Mouse (Mus musculus) heart, adult 2 months (tissue): ENCODE measurements around the gene Elovl7. TPM values are rescaled to one million over a fixed set of nuclear protein-coding genes. Genes with fewer than 3 reads are reported as not detected.

Experiments
- DNase-seq, 2 experiments: peaks; one replicate each; pipeline ENCODE4 v3.0.0; 2021
- H3K27ac ChIP-seq: fragments of 200-600 bp; 2 replicates; pipeline ENCODE4 v1.8.1; 2022
- H3K27me3 ChIP-seq: fragments of 200-500 bp; 2 replicates; pipeline ENCODE4 v1.6.1; 2012; ENCODE audit warnings: mild to moderate bottlenecking, low read length, inconsistent platforms, mixed read lengths; ENCODE audit not compliant: control insufficient read depth, insufficient read depth
- H3K36me3 ChIP-seq: fragments of 200-500 bp; 2 replicates; pipeline ENCODE4 v1.6.1; 2012; ENCODE audit warnings: low read length, inconsistent platforms; ENCODE audit not compliant: control insufficient read depth, insufficient read depth
- H3K4me1 ChIP-seq: fragments of 200-500 bp; 2 replicates; pipeline ENCODE4 v1.6.1; 2011; ENCODE audit warnings: low read length; ENCODE audit not compliant: control insufficient read depth, insufficient read depth
- H3K4me3 ChIP-seq: fragments of 200-600 bp; 2 replicates; pipeline ENCODE4 v1.8.1; 2022
- H3K79me2 ChIP-seq: fragments of 200-500 bp; replicated peaks from 2 replicates; pipeline ENCODE4 v1.6.1; 2012; ENCODE audit warnings: mild to moderate bottlenecking, inconsistent platforms, low read length, moderate library complexity, mixed read lengths; ENCODE audit not compliant: control insufficient read depth, insufficient read depth
- H3K9ac ChIP-seq: fragments of 200-500 bp; 2 replicates; pipeline ENCODE4 v1.6.1; 2012; ENCODE audit warnings: low read depth, mild to moderate bottlenecking, control low read depth, inconsistent platforms, low read length, mixed read lengths
- CTCF ChIP-seq: fragments of 200-600 bp; IDR thresholded peaks from 2 replicates; pipeline ENCODE4 v1.8.1; 2022; ENCODE audit warnings: antibody characterized with exemption, mild to moderate bottlenecking, moderate library complexity
- EP300 ChIP-seq: fragments of 200-500 bp; IDR thresholded peaks from 2 replicates; pipeline ENCODE4 v1.6.1; 2011; ENCODE audit warnings: low read depth, low read length, control low read depth; ENCODE audit not compliant: insufficient read depth
- POLR2A ChIP-seq: fragments of 200-500 bp; IDR thresholded peaks from 2 replicates; pipeline ENCODE4 v1.6.1; 2011; ENCODE audit warnings: mild to moderate bottlenecking, low read depth, low read length, control low read depth; ENCODE audit not compliant: insufficient read depth
- WGBS: fragments of 180-500 bp; shearing (Covaris S2); methylation state at CpG from one replicate; pipeline ENCODE4 v1.1.7; 2018; 5-methylcytosine and 5-hydroxymethylcytosine counted together
- intact Hi-C: fragments of 180-260 bp; cut with DNase I; formaldehyde crosslinking; loops from one replicate; pipeline ENCODE4 v1.15.1; 2025
- polyA plus RNA-seq: library from polyadenylated mRNA; depleted of rRNA; stranded (reverse); fragments of >200 nt; gene quantifications from 2 replicates; pipeline ENCODE4 v1.2.3, GENCODE M21; 2012
- total RNA-seq, 2 experiments: library from RNA; stranded (reverse); gene quantifications; 2 replicates each; pipeline ENCODE4 v1.2.3; 2021

The Elovl7 gene
- total and polyA plus RNA-seq, 3 experiments: 0.18 to 0.29 (median 0.20) TPM

DNA sequence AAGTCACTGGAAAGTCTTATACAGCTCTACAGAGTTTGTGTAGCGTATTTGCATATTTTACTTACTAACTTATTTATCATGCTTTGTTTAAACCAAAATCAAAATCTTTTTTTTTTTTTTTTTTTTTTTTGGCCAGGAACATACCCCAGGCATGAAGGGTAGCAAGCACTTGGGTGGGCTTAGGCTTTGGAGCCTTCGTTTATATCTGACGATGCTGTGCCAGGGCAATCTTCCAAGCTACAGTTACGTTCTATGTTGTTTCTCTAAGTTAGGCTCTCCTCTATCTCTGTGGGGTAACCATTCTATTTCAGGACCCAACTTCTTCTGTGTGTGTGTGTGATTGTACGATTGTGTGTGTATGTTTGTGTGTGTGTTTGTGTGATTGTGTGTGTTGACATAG, 36.9 kb downstream of the Elovl7 start:
- Histone ChIP-seq H3K27me3 (no peaks in the 10 kb centered on the region), H3K79me2 (no peaks in the 10 kb centered on the region), H3K27ac (no peak overlapping the region), H3K4me1 (no peaks in the 10 kb centered on the region), H3K36me3 (no peaks in the 10 kb centered on the region), H3K9ac (no peak overlapping the region), H3K4me3 (no peak overlapping the region)
- no peak for DNase-seq
- intact Hi-C loops: no loop called here
- no peak for TF ChIP-seq POLR2A
- no peak for TF ChIP-seq CTCF
- no peak for TF ChIP-seq EP300
- 65% methylated on average over 5 of the region's 5 CpGs for WGBS

DNA sequence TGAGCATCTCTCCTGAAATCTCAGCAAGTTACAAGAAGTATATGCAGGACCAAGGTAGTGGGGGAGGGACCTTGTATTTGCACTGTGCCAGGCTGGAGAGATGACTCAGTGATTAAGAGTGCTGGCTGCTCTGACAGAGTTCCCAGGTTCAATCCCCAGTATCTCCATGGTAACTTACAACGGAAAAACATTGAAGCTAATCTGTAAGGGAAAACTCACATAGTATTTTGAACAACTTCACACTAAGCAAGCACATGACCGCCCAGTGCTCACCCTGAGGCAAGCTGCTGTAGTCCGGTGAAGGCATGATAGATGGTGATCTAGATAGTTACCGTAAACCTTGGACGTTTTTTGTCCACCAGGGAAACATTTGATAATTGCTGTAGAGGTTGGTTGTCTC, 39.8 kb downstream of the Elovl7 start:
- no peak for DNase-seq
- WGBS: 73% methylated on average over 5 of the region's 5 CpGs
- Histone ChIP-seq H3K4me3 (no peak overlapping the region), H3K27me3 (no peaks in the 10 kb centered on the region), H3K4me1 (no peaks in the 10 kb centered on the region), H3K27ac (no peak overlapping the region), H3K36me3 (no peaks in the 10 kb centered on the region), H3K9ac (no peak overlapping the region), H3K79me2 (no peaks in the 10 kb centered on the region)
- intact Hi-C loops: no loop called here
- TF ChIP-seq EP300 (no peak), CTCF (no peak), POLR2A (no peak)

DNA sequence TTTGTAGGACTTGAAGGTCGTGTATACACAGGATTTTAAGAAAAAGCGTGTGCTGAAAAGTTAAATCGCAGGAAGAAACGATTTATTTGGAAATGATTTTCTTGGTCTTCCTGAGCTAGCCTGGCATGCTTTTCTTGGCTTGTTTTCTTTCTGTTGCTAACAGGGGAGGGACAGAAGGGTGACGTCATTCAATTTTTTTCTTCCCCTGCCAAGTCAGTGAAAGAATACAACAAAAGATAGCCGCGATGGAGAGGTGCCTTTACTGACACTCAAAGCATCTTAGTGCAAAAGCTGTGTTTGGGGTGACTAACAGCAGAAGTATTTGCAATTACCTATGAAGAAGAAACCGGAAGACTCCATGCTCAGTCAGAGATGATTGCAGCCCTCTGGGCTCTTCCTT, 48.8 kb downstream of the Elovl7 start:
- Histone ChIP-seq H3K27ac (no peak overlapping the region), H3K4me3 (no peak overlapping the region), H3K9ac (no peak overlapping the region), H3K4me1 (no peaks in the 10 kb centered on the region), H3K36me3 (no peaks in the 10 kb centered on the region), H3K27me3 (no peaks in the 10 kb centered on the region), H3K79me2 (no peaks in the 10 kb centered on the region)
- TF ChIP-seq CTCF (no peak), EP300 (no peak), POLR2A (no peak)
- intact Hi-C loops: no loop called here
- 28% methylated on average over 8 of the region's 8 CpGs for WGBS
- DNase-seq: no peak

DNA sequence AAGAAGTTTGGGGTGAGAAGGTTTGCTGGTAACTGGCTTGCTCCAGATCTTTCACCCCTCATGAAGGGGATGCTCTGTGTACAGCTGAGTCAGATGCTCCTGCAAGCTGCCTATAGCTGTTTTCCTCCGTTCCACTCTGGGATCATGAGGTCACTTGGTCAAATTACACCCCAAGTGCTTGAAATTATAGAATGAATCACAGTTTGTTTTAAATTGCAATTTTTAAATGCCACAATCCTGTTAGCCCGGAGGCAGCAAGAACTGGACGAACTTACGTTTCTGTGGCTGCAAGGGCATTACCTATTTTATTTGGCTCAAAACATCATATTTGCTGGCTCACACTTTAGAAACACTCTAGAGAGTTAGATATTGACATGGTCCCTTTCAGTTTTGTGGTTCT, 51.2 kb downstream of the Elovl7 start:
- no peaks in the 10 kb centered on the region for H3K36me3 ChIP-seq
- DNase-seq: no peak
- intact Hi-C loops: no loop called here
- H3K27me3 ChIP-seq: no peaks in the 10 kb centered on the region
- TF ChIP-seq EP300 (no peak), POLR2A (no peak)
- no peaks in the 10 kb centered on the region for H3K79me2 ChIP-seq
- WGBS: 79% methylated on average over 4 of the region's 4 CpGs
- H3K4me3 ChIP-seq: no peak overlapping the region
- H3K27ac ChIP-seq: no peak overlapping the region
- no peaks in the 10 kb centered on the region; the same call in 1 of the 2 replicates for H3K4me1 ChIP-seq
- H3K9ac ChIP-seq: no peak overlapping the region

- H3K36me3 ChIP-seq: no peaks in the 10 kb centered on the region
- 58% methylated on average over 9 of the region's 9 CpGs for WGBS
- intact Hi-C loops: no loop called here
Measured at GRCm38 (mm10) chr13:108267841-108268634, 53.8 kb downstream of the Elovl7 start.

GRCm38 (mm10) chr13:108271458-108272148, 57.4 kb downstream of the Elovl7 start:
- Histone ChIP-seq H3K4me1 (no peaks in the 10 kb centered on the region; the same call in 1 of the 2 replicates), H3K27me3 (no peaks in the 10 kb centered on the region), H3K27ac (no peak overlapping the region), H3K79me2 (no peaks in the 10 kb centered on the region), H3K36me3 (no peaks in the 10 kb centered on the region), H3K4me3 (no peak overlapping the region), H3K9ac (no peak overlapping the region)
- WGBS: 52% methylated on average over 7 of the region's 7 CpGs
- DNase-seq: no peak
- intact Hi-C loops: no loop called here
- no peak for TF ChIP-seq EP300
- TF ChIP-seq CTCF: no peak
- no peak for TF ChIP-seq POLR2A

More at GRCm38 (mm10) chr13:108267841-108268634, 53.8 kb downstream of the Elovl7 start:
- no peak overlapping the region for H3K4me3 ChIP-seq
- H3K79me2 ChIP-seq: no peaks in the 10 kb centered on the region
- no peak for TF ChIP-seq EP300
- no peak for TF ChIP-seq POLR2A
- TF ChIP-seq CTCF: no peak
- H3K9ac ChIP-seq: no peak overlapping the region
- H3K27me3 ChIP-seq: no peaks in the 10 kb centered on the region
- H3K4me1 ChIP-seq: no peaks in the 10 kb centered on the region; the same call in 1 of the 2 replicates
- no peak for DNase-seq
- H3K27ac ChIP-seq: no peak overlapping the region
